Mouse (Mus musculus): ENCODE measurements around the gene Tor1aip2.

Tor1aip2 gene

DNA sequence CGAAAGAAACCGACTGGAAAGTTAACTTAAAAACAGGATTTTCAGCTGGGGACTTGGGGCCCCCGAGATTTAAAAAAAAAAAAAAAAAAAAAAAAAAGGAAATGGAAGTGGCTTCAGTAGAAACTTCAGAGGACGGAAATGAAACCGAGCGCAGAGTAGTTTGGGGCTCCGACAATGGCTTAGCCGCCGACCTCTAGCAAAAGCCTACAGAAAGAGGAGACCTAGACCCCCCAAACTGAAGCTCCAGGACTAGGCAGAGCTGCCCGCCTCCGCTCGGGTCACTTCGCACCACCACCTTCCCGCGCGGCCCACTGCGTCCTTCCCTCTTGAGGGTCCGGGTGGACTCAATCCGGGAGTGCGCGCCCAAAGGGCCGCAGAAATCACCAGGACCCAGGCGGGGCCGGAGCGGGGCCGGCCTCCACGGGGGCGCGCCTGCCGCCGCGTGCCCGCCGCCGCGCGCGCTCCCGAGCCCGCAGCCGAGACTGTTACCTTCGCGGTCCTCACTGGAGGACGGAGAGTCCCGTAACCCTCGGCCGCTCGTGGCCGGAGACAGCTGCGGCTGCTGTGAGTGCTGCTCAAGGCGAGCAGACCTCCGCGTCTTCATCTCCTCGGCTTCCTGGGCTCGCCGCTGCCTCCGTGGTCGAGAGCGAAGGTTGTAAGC is at the start of gene Tor1aip2:
TSS of gene Tor1aip2 (plus strand) at position 135 of the 661 bp plus-strand sequence.
- in situ Hi-C loops (cut with MboI, MseI): loop anchor here (10.0 kb wide), 1 partner anchor 1001 kb away; no protein-coding TSS in a partner anchor

DNA sequence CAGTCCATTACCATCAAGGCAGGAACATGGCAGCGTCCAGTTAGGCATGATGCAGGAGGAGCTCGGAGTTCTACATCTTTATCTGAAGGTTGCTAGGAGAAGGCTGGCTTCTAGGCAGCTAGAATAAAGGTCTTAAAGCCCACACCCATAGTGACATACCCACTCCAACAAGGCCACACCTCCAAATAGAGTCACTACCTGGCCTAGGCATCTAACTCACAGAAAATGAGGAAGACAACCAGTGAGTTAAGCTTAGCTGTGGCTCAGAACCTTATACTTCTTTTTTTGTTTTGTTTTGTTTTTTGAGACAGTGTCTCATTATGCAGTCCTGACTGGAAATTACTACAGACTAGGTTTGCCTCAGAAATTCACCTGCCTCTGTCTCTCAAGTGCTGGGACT is 47.6 kb upstream of the Tor1aip2 start:
- in situ Hi-C loops (cut with MboI, MseI): no loop called here

- in situ Hi-C loops (cut with MboI, MseI): no loop called here
These were observed 45.8 kb upstream of the Tor1aip2 start for GRCm38 (mm10) chr1:155989387-155989786.

GRCm38 (mm10) chr1:155990391-155990790 is 44.8 kb upstream of the Tor1aip2 start:
- in situ Hi-C loops (cut with MboI, MseI): no loop called here

DNA sequence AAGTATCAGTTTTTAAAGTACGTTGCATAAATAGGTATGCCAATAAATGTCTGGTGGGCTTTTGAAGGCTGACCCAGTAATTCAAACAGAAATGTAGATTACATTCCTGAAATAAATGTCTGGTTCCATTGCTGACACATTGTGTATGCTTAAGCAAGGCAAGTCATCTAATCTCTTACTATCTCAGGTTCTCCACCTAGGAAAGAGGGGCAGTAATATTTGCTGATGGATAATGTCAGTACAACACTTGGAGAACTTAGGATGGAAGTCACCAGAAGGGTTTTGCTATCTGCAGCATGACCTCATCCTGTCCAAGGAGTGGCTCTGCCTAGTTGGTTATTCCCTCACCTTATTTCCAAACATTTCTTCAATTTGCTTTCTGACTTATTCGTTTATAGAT is 40.7 kb upstream of the Tor1aip2 start:
- in situ Hi-C loops (cut with MboI, MseI): no loop called here

GRCm38 (mm10) chr1:155995612-155996011 is 39.6 kb upstream of the Tor1aip2 start:
- in situ Hi-C loops (cut with MboI, MseI): no loop called here

GRCm38 (mm10) chr1:156002366-156002765 is 32.8 kb upstream of the Tor1aip2 start:
- in situ Hi-C loops (cut with MboI, MseI): no loop called here

DNA sequence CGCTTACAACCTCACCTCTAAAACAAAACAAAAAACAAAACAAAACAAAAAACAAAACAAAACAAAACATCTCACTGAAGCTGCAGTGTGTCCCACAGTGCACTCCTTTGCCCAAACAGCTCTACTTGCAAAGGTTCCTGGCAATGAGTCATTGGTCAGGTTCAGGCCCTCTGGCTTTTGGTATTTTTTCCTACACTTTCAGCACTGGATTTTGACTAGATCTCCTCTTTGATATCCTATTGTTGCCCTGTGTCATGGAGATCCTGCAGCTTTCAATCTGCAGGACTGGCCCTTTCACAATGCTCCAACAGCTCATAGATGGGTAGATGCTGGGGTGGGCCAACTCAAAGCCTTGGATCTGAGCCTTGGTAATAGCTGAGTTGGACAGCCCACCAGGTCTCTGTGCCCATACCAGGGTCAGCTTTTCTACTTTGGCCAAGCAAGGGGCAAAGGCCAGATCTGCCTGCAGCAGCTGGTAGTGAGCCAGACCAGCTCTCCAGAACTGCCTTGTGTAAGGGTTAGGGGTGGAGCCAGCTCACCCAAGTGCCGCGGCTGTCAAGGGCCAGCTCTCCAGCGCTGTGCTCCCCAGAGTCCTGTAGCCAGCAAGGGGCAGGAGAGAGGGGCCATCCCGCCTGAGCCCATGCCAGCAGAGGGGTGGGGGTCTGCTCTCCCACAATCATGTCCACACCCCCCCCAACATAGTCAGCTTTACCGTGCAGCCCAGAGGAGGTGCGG is 31.8 kb upstream of the Tor1aip2 start:
- in situ Hi-C loops (cut with MboI, MseI): no loop called here

DNA sequence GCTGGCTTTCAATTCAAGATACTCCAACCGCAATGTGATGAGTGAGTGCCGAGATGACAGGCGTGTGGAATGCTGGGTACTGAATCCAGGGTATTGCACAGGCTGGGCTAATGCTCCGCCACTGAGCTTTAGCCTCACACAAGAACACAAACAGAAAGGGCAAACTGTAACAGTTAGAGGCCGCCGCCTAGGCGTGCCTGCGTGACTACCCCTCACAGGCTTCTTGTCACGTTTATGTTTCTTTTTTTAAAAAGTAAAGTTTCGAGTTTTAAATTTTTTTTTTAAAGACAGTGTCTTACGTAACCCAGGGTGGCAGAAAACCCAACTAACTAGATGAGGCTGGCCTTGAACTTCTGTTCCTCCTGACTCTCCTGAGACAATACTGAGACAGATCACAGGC is 29.3 kb upstream of the Tor1aip2 start:
- in situ Hi-C loops (cut with MboI, MseI): no loop called here

DNA sequence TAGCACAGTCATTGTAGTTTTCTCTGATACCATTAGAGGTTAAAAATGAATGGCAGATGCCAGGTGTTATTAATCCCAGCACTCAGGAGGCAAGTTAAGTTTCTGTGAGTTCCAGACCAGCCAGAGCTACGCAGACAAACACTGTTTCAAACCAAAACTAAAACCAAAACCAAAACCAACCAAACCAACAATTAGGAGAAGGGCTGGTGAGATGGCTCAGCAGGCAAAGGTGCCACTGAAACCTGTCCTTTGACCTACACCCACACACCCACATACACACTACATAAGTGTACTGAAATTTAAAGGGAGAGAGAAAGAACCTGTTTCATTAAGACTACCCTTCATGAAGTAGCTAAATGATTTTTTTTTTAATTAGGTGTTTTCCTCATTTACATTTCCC is 26.2 kb upstream of the Tor1aip2 start:
- in situ Hi-C loops (cut with MboI, MseI): no loop called here

DNA sequence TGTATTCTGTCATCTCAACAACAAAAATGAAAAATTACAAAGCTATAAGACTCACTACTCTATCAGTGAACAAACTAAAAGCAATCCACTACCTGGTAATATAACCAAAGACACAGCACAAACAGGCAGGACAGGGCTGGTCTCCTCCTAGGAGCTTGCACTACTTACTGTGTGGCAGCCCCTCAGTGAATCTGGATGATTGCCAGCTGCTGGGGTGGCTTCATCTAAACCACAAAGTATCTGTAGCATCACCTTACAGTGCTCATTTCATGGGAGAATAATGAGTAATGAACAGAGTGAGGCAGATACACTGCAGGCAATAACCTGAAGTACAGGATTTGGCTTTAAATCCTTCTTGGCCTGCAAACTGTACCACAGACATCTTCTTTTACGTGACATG is 15.4 kb upstream of the Tor1aip2 start:
- in situ Hi-C loops (cut with MboI, MseI): loop anchor here (10.0 kb wide), 1 partner anchor 45 kb away; the partner anchor contains the start of gene Cep350

GRCm38 (mm10) chr1:156020402-156020801 is 14.8 kb upstream of the Tor1aip2 start:
- in situ Hi-C loops (cut with MboI, MseI): loop anchor here (10.0 kb wide), 1 partner anchor 46 kb away; the partner anchor contains the start of gene Cep350

GRCm38 (mm10) chr1:156024831-156025503 is 10.2 kb upstream of the Tor1aip2 start:
- in situ Hi-C loops (cut with MboI, MseI): loop anchor here (10.0 kb wide), 1 partner anchor 50 kb away; the partner anchor contains the start of gene Cep350

GRCm38 (mm10) chr1:156027849-156028248 is 7.4 kb upstream of the Tor1aip2 start:
- in situ Hi-C loops (cut with MboI, MseI): loop anchor here (10.0 kb wide), 1 partner anchor 53 kb away; the partner anchor contains the start of gene Cep350

GRCm38 (mm10) chr1:156028340-156028975 is 6.7 kb upstream of the Tor1aip2 start:
- in situ Hi-C loops (cut with MboI, MseI): loop anchor here (10.0 kb wide), 1 partner anchor 54 kb away; the partner anchor contains the start of gene Cep350

- in situ Hi-C loops (cut with MboI, MseI): loop anchor here (10.0 kb wide), 1 partner anchor 999 kb away; no protein-coding TSS in a partner anchor
These were observed 1.3 kb upstream of the Tor1aip2 start for GRCm38 (mm10) chr1:156033921-156034320.

- in situ Hi-C loops (cut with MboI, MseI): loop anchor here (10.0 kb wide), 1 partner anchor 1000 kb away; no protein-coding TSS in a partner anchor
These were observed 542 bp upstream of the Tor1aip2 start for GRCm38 (mm10) chr1:156034661-156035060.

DNA sequence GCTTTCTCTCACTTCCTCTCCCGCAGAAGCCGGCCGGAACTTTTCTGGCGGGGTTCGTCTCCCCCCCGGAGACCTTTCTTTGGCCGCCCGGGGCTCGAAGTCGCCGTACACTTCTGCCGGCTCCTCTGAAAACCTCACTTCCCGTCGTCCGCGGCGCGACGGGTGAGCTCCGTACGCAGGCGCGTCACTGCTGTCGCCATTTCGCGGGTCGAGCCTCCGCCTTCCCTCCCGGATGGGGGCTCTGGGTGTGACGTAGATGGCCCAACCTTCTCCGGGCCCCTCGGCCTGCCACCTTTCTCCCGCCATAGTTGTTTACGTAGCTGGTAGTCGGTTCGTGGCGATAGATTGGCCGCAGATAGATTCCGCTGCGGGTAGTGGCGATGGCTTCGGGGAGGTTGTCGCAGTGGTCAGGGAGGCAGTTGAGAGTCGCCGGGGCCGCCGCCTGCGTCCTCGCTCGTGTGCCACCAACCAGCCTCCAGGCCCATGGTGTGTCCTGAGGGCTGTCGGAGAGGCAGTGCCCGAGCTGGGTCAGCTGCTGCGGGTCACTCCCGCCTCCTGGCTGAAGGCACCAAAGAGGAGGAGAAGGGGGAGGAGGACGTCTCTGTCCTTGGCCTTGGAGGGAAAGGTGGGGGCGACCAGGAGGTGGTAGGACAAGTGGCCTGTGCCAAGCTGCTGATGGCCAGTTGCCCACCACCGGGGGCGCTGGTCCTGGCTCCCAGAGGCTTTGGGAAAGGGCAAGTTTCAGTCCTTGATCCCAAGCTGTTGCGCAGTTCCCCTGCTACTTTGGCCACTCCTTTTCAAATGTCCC is 931 bp downstream of the Tor1aip2 start, which contains the start of gene Tor1aip1:
TSS of gene Tor1aip1 (minus strand) at position 551 of the 808 bp plus-strand sequence.
- in situ Hi-C loops (cut with MboI, MseI): loop anchor here (10.0 kb wide), 1 partner anchor 1001 kb away; no protein-coding TSS in a partner anchor

DNA sequence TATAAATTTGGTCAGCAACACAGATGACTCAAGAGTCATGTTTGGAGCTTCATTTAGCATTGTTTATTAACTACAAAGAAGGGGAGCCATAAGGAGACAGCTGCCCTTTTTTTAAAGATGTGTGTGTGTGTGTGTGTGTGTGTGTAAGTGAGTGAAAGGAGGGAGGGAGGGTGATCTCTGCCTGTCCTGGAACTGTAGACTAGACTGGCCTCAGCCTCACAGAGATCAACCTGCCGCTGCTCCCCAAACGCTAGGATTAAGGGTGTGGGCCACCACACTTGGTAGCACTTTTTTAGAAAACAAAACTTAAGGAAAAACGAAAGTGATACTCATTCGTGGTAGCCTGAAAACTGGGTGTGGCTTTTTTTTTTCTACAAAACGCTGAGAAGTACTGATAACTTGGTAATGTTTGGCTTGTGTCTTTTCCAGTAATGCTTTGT is 2.0 kb downstream of the Tor1aip2 start:
- in situ Hi-C loops (cut with MboI, MseI): loop anchor here (10.0 kb wide), 1 partner anchor 1002 kb away; no protein-coding TSS in a partner anchor

- in situ Hi-C loops (cut with MboI, MseI): loop anchor here (10.0 kb wide), 1 partner anchor 1005 kb away; no protein-coding TSS in a partner anchor
These were observed 4.8 kb downstream of the Tor1aip2 start for GRCm38 (mm10) chr1:156039989-156040388.

Measured in regulatory T cell (primary cell).